Mouse (Mus musculus) MEL (cell line): ENCODE measurements around the gene Foxn3. TPM values are rescaled to one million over a fixed set of nuclear protein-coding genes. Genes with fewer than 3 reads are reported as not detected.

ENCODE experiments used
- DNase-seq: peaks from one replicate; pipeline ENCODE4 v3.0.0; 2011; ENCODE audit warnings: low read depth, low spot score
- H3K27ac ChIP-seq: 2 replicates; pipeline ENCODE4 v1.5.1; 2012; ENCODE audit warnings: low read depth, mild to moderate bottlenecking, control low read depth, low read length, moderate library complexity; ENCODE audit not compliant: control insufficient read depth
- H3K27me3 ChIP-seq, 2 experiments: fragments of 150-350 bp in 1 of 2; sonication (generic) in 1 of 2; 2 replicates each; pipeline ENCODE4 v1.6.1; 2012; ENCODE audit warnings: low read length in 2 of 2, mild to moderate bottlenecking in 2 of 2, improper control_type of control experiment in 1 of 2, moderate library complexity in 1 of 2; ENCODE audit not compliant: insufficient read depth in 2 of 2, control insufficient read depth in 1 of 2
- H3K36me3 ChIP-seq, 2 experiments: 2 replicates each; pipeline ENCODE4 v1.6.1; 2012 to 2014; ENCODE audit warnings: low read length in 2 of 2, improper control_type of control experiment in 1 of 2, inconsistent platforms in 1 of 2, mild to moderate bottlenecking in 1 of 2; ENCODE audit not compliant: insufficient read depth in 2 of 2, control insufficient read depth in 1 of 2
- H3K4me1 ChIP-seq, 2 experiments: fragments of 150-350 bp in 1 of 2; sonication (generic) in 1 of 2; 2 replicates each; pipeline ENCODE4 v1.6.1; 2012; ENCODE audit warnings: low read length in 2 of 2, improper control_type of control experiment in 1 of 2, mild to moderate bottlenecking in 1 of 2; ENCODE audit not compliant: insufficient read depth in 2 of 2, control insufficient read depth in 1 of 2
- H3K4me3 ChIP-seq, 2 experiments: fragments of 150-350 bp in 1 of 2; sonication (generic) in 1 of 2; 2 replicates each; pipeline ENCODE4 v1.5.1; 2012; ENCODE audit warnings: low read depth in 2 of 2, low read length in 2 of 2, mild to moderate bottlenecking in 2 of 2, moderate library complexity in 2 of 2, control low read depth in 1 of 2, improper control_type of control experiment in 1 of 2; ENCODE audit not compliant: control insufficient read depth in 1 of 2, insufficient read depth in 1 of 2
- H3K79me2 ChIP-seq: 2 replicates; pipeline ENCODE4 v1.6.1; 2012; ENCODE audit warnings: mild to moderate bottlenecking, low read length, moderate library complexity; ENCODE audit not compliant: control insufficient read depth, poor library complexity, insufficient read depth
- H3K9ac ChIP-seq: 2 replicates; pipeline ENCODE4 v1.6.1; 2012; ENCODE audit warnings: low read depth, mild to moderate bottlenecking, control low read depth, low read length, moderate library complexity; ENCODE audit not compliant: control insufficient read depth, poor library complexity, severe bottlenecking
- H3K9me3 ChIP-seq: fragments of 150-350 bp; sonication (generic); replicated peaks from 2 replicates; pipeline ENCODE4 v1.6.1; 2012; ENCODE audit warnings: mild to moderate bottlenecking, low read length, improper control_type of control experiment, moderate library complexity; ENCODE audit not compliant: insufficient read depth
- CHD1 ChIP-seq: IDR thresholded peaks from 2 replicates; pipeline ENCODE4 v1.6.1; 2012; ENCODE audit warnings: low read depth, mild to moderate bottlenecking, inconsistent platforms, low read length, improper control_type of control experiment
- ELF1 ChIP-seq: IDR thresholded peaks from 2 replicates; pipeline ENCODE4 v1.6.1; 2014; ENCODE audit warnings: low read depth, mild to moderate bottlenecking, inconsistent platforms, low read length, improper control_type of control experiment, moderate library complexity
- EP300 ChIP-seq, 2 experiments: IDR thresholded peaks; 2 replicates each; pipeline ENCODE4 v1.6.1; 2011; ENCODE audit warnings: improper control_type of control experiment in 2 of 2, low read length in 2 of 2, low read depth in 1 of 2, mild to moderate bottlenecking in 1 of 2
- HCFC1 ChIP-seq: IDR thresholded peaks from 2 replicates; pipeline ENCODE4 v1.6.1; 2012; ENCODE audit warnings: low read depth, mild to moderate bottlenecking, inconsistent platforms, low read length, improper control_type of control experiment, moderate library complexity
- MAFK ChIP-seq: IDR thresholded peaks from 2 replicates; pipeline ENCODE4 v1.6.1; 2011; ENCODE audit warnings: low read depth, mild to moderate bottlenecking, low read length, improper control_type of control experiment, borderline replicate concordance
- MAX ChIP-seq: IDR thresholded peaks from 2 replicates; pipeline ENCODE4 v1.6.1; 2011; ENCODE audit warnings: low read length, improper control_type of control experiment
- MAZ ChIP-seq: IDR thresholded peaks from 2 replicates; pipeline ENCODE4 v1.6.1; 2012; ENCODE audit warnings: low read depth, mild to moderate bottlenecking, inconsistent platforms, low read length, improper control_type of control experiment
- MEF2A ChIP-seq: IDR thresholded peaks from 2 replicates; pipeline ENCODE4 v1.6.1; 2014; ENCODE audit warnings: low read depth, mild to moderate bottlenecking, inconsistent platforms, low read length, improper control_type of control experiment; ENCODE audit not compliant: poor library complexity, insufficient replicate concordance, severe bottlenecking; ENCODE audit errors: extremely low read depth
- MXI1 ChIP-seq: IDR thresholded peaks from 2 replicates; pipeline ENCODE4 v1.6.1; 2011; ENCODE audit warnings: mild to moderate bottlenecking, low read depth, low read length, improper control_type of control experiment
- MYC ChIP-seq: IDR thresholded peaks from 2 replicates; pipeline ENCODE4 v1.6.1; 2011; ENCODE audit warnings: low read depth, mild to moderate bottlenecking, low read length, improper control_type of control experiment, moderate library complexity
- NELFE ChIP-seq: IDR thresholded peaks from 2 replicates; pipeline ENCODE4 v1.6.1; 2011; ENCODE audit warnings: low read depth, low read length, improper control_type of control experiment
- POLR2AphosphoS5 ChIP-seq: IDR thresholded peaks from 2 replicates; pipeline ENCODE4 v1.6.1; 2012; ENCODE audit warnings: low read depth, borderline replicate concordance, mild to moderate bottlenecking, inconsistent platforms, low read length, moderate library complexity, mixed read lengths
- RCOR1 ChIP-seq: IDR thresholded peaks from 2 replicates; pipeline ENCODE4 v1.6.1; 2012; ENCODE audit warnings: low read depth, mild to moderate bottlenecking, inconsistent platforms, low read length, improper control_type of control experiment
- SMC3 ChIP-seq: IDR thresholded peaks from 2 replicates; pipeline ENCODE4 v1.6.1; 2011; ENCODE audit warnings: low read depth, low read length, improper control_type of control experiment
- TCF12 ChIP-seq: IDR thresholded peaks from 2 replicates; pipeline ENCODE4 v1.6.1; 2014; ENCODE audit warnings: low read depth, mild to moderate bottlenecking, inconsistent platforms, low read length, improper control_type of control experiment, moderate library complexity
- UBTF ChIP-seq: IDR thresholded peaks from 2 replicates; pipeline ENCODE4 v1.6.1; 2012; ENCODE audit warnings: low read depth, mild to moderate bottlenecking, inconsistent platforms, low read length, improper control_type of control experiment, moderate library complexity, borderline replicate concordance; ENCODE audit not compliant: insufficient read depth
- USF2 ChIP-seq, 2 experiments: IDR thresholded peaks; 2 replicates each; pipeline ENCODE4 v1.6.1; 2011 to 2012; ENCODE audit warnings: improper control_type of control experiment in 2 of 2, low read length in 2 of 2, borderline replicate concordance in 1 of 2, inconsistent platforms in 1 of 2, low read depth in 1 of 2, mild to moderate bottlenecking in 1 of 2; ENCODE audit not compliant: insufficient read depth in 1 of 2
- ZC3H11A ChIP-seq: IDR thresholded peaks from 2 replicates; pipeline ENCODE4 v1.6.1; 2012; ENCODE audit warnings: low read depth, mild to moderate bottlenecking, inconsistent platforms, low read length, improper control_type of control experiment
- ZKSCAN1 ChIP-seq: IDR thresholded peaks from 2 replicates; pipeline ENCODE4 v1.6.1; 2012; ENCODE audit warnings: low read depth, mild to moderate bottlenecking, inconsistent platforms, low read length, improper control_type of control experiment, moderate library complexity
- polyA plus RNA-seq, 2 experiments: library from polyadenylated mRNA; stranded (reverse) in 1 of 2; unstranded in 1 of 2; fragments of >175 nt in 1 of 2; fragments of >200 nt in 1 of 2; gene quantifications; 2 replicates each; pipeline versions ENCODE4 v1.2.1 to v1.2.4; 2012; ENCODE audit warnings: low replicate concordance in 2 of 2, low read depth in 1 of 2; ENCODE audit not compliant: insufficient read length in 2 of 2, insufficient read depth in 1 of 2, missing spikeins in 1 of 2
- total RNA-seq: library from RNA; depleted of rRNA; stranded (reverse); fragments of 300-350 nt; gene quantifications from 2 replicates; pipeline ENCODE4 v1.2.3, GENCODE M21; 2012

Foxn3 gene
- total and polyA plus RNA-seq, 3 experiments: 15.5 to 22.8 TPM; not detected in 1

- TF ChIP-seq MAZ (no peak), USF2 (IDR thresholded peaks at IDR 0.05; ENCODE audit: borderline replicate concordance in 1 of 2, insufficient read depth in 1 of 2, low read depth in 1 of 2, low read length in 2 of 2) (no peak), NELFE (no peak), CHD1 (no peak), ZC3H11A (no peak), MAX (no peak), ELF1 (no peak), EP300 (IDR thresholded peaks at IDR 0.05; ENCODE audit: low read depth in 1 of 2, low read length in 2 of 2) (no peak), MEF2A (no peak), MYC (no peak), MXI1 (no peak)
- TF ChIP-seq, all 39 proteins: peak for 0
- H3K9ac ChIP-seq: no peak overlapping the region
- no peak overlapping the region for H3K4me3 ChIP-seq
- no peak for DNase-seq
- H3K27ac ChIP-seq: no peak overlapping the region
- H3K4me1 ChIP-seq: no peaks in the 10 kb centered on the region
- H3K27me3 ChIP-seq: no peaks in the 10 kb centered on the region
- H3K9me3 ChIP-seq: no peaks in the 10 kb centered on the region
- no peaks in the 10 kb centered on the region; the same call in 1 of the 2 replicates for H3K79me2 ChIP-seq
- no peaks in the 10 kb centered on the region; a peak in 2 of 4 replicates for H3K36me3 ChIP-seq
Observed at GRCm38 (mm10) chr12:99515481-99515880, 47.9 kb downstream of the Foxn3 start.

GRCm38 (mm10) chr12:99511644-99512043, 51.7 kb downstream of the Foxn3 start:
- Histone ChIP-seq H3K79me2 (no peaks in the 10 kb centered on the region), H3K9me3 (no peaks in the 10 kb centered on the region), H3K4me1 (no peaks in the 10 kb centered on the region), H3K27ac (no peak overlapping the region), H3K4me3 (no peak overlapping the region), H3K9ac (no peak overlapping the region), H3K27me3 (no peaks in the 10 kb centered on the region), H3K36me3 (no peaks in the 10 kb centered on the region; a peak in 2 of 4 replicates)
- no peak for TF ChIP-seq HCFC1
- TF ChIP-seq ZKSCAN1: no peak
- TF ChIP-seq MAFK: no peak
- no peak for TF ChIP-seq SMC3
- no peak for TF ChIP-seq TCF12
- TF ChIP-seq UBTF: no peak
- no peak for TF ChIP-seq RCOR1
- no peak for TF ChIP-seq POLR2AphosphoS5
- no peak for TF ChIP-seq MAZ
- DNase-seq: no peak
